Mouse (Mus musculus): ENCODE data around the gene Gclm.
A peak's percentile ranks its signal among the peaks of the same experiment; 100 is the strongest.
"Not testable (repeated sequence)": the region's sequence is repeated elsewhere in the genome, so short reads cannot be mapped to it uniquely, and the experiment has no call there.

Gclm gene

GRCm38 (mm10) chr3:122242876-122243275, 2.5 kb upstream of the Gclm start:
- DNase-seq (ENCODE audit: low spot score): no peak

GRCm38 (mm10) chr3:122243416-122244167, 1.8 kb upstream of the Gclm start:
- DNase-seq (ENCODE audit: low spot score): no peak

- no peak for DNase-seq (ENCODE audit: low spot score)
Observed at GRCm38 (mm10) chr3:122244759-122245158, 598 bp upstream of the Gclm start.

GRCm38 (mm10) chr3:122245878-122246332, 548 bp downstream of the Gclm start:
- DNase-seq (ENCODE audit: low spot score): peak; percentile 49

GRCm38 (mm10) chr3:122246406-122246805, 1.0 kb downstream of the Gclm start:
- no peak for DNase-seq (ENCODE audit: low spot score)

- no peak for DNase-seq (ENCODE audit: low spot score)
Observed at GRCm38 (mm10) chr3:122246986-122247767, 1.8 kb downstream of the Gclm start.

GRCm38 (mm10) chr3:122247768-122248100, 2.4 kb downstream of the Gclm start:
- DNase-seq (ENCODE audit: low spot score): no peak

GRCm38 (mm10) chr3:122252466-122253253, 7.3 kb downstream of the Gclm start:
- DNase-seq (ENCODE audit: low spot score): no peak

- DNase-seq (ENCODE audit: low spot score): not testable (repeated sequence)
Observed at GRCm38 (mm10) chr3:122254050-122254449, 8.7 kb downstream of the Gclm start.

GRCm38 (mm10) chr3:122269986-122270385, 24.6 kb downstream of the Gclm start:
- DNase-seq (ENCODE audit: low spot score): no peak

GRCm38 (mm10) chr3:122272565-122272964, 27.2 kb downstream of the Gclm start:
- not testable (repeated sequence) for DNase-seq (ENCODE audit: low spot score)

GRCm38 (mm10) chr3:122273407-122274240, 28.3 kb downstream of the Gclm start:
- DNase-seq (ENCODE audit: low spot score): no peak

- DNase-seq (ENCODE audit: low spot score): peak; percentile 91
Observed at GRCm38 (mm10) chr3:122274241-122275024, 29.1 kb downstream of the Gclm start, which contains the start of gene Dnttip2. Gene Dnttip2 (plus strand): TSS chr3:122274388.

GRCm38 (mm10) chr3:122275111-122275510, 29.8 kb downstream of the Gclm start:
- no peak for DNase-seq (ENCODE audit: low spot score)

GRCm38 (mm10) chr3:122287195-122287594, 41.8 kb downstream of the Gclm start:
- no peak for DNase-seq (ENCODE audit: low spot score)

GRCm38 (mm10) chr3:122288613-122289195, 43.3 kb downstream of the Gclm start:
- no peak for DNase-seq (ENCODE audit: low spot score)

- DNase-seq (ENCODE audit: low spot score): not testable (repeated sequence)
Observed at GRCm38 (mm10) chr3:122289344-122289743, 44.0 kb downstream of the Gclm start.

GRCm38 (mm10) chr3:122290696-122291095, 45.3 kb downstream of the Gclm start:
- DNase-seq (ENCODE audit: low spot score): peak; percentile 51

GRCm38 (mm10) chr3:122291828-122292227, 46.5 kb downstream of the Gclm start:
- no peak for DNase-seq (ENCODE audit: low spot score)

Measured in layer of hippocampus, adult 11-12 months (tissue).